Mouse (Mus musculus): ENCODE results near the gene Eif2s2.
A peak's percentile ranks its signal among the peaks of the same experiment; 100 is the strongest.
"Not testable (repeated sequence)": the region's sequence is repeated elsewhere in the genome, so short reads cannot be mapped to it uniquely, and the experiment has no call there.

Eif2s2 gene

DNA sequence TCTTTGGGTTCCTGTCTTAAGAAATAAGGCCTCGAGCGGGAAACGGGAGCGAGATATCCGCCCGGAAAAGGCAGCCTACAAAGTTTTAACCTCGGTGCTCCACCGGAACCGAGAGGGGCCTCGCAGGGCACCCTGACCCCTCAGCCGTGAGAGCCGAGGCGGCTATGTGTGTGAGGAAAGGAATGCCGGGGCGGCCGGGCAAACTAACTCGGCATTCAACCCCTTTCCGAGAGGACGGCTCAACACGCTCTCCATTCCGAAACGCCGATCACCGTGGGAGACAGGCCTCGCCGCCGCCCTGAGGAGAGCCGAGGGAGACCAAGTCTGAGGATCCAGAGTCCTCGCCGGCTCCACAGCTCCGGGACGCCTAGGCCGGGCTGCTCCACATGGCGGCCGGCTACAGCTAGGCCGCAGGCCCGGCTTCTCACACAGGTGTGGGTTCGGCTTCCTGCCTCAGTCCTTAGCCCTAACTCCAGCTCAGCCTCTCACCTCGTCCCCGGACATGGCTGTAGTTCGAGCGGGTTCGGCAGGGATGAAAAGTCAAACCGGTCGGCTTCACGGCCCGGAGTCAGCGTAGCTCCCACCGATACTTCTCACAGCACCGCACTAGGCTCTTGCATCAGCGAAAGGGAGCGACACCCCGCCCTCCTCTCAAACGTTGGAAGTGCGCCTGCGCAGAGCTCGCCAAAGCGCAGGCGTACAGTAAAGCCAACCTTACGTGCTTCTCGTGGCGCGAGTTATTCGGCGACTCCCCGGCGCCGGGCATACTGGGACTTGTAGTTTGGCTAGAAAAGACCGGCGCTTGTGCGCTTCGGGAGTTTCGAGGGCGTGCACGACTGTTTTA is at the start of gene Eif2s2:
Gene Eif2s2 (minus strand): TSS at position 735 of the 844 bp plus-strand sequence.
- peak; percentile 86 for DNase-seq (ENCODE audit: low spot score)

- DNase-seq (ENCODE audit: low spot score) = no peak
Measured at GRCm38 (mm10) chr2:154941952-154942351, 49.2 kb upstream of the Eif2s2 start.

DNA sequence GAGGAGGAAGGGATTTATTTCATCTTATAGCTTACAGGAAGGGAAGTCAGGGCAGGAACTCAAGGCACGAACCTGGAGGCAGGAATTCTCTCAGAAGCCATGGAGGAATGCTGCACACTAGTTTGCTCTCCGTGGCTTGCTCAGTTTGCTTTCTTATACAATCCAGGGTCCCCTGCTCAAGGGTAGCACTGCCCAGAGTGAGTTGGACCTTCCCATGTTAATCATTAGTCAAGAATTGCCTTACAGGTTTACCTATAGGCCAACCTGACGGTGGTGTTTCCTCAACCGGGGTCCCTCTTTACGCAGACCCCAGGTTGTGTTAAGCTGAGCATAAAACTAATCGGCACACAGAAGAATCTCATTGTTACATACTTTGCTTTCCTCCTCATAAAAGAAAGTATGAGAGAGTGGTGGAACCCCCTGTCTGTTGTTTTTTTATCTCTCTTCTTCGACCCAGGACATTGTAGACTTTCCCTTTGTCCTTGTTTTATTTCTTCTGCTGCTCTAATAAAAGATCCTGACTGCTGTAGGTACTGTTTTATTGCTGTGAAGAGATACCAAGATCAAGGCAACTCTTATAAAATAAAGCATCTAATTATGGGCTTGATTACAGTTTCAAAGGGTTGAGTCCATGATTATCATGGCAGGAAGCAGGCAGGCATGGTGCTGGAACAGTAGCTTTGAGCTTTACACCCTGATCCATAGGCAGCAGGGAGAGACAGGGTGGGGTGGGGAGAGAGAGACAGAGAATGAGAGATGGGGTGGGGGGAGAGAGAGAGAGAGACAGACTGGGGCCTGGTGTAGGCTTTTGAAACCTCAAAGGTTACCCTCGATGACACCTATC is 45.0 kb upstream of the Eif2s2 start:
- no peak for DNase-seq (ENCODE audit: low spot score)

DNA sequence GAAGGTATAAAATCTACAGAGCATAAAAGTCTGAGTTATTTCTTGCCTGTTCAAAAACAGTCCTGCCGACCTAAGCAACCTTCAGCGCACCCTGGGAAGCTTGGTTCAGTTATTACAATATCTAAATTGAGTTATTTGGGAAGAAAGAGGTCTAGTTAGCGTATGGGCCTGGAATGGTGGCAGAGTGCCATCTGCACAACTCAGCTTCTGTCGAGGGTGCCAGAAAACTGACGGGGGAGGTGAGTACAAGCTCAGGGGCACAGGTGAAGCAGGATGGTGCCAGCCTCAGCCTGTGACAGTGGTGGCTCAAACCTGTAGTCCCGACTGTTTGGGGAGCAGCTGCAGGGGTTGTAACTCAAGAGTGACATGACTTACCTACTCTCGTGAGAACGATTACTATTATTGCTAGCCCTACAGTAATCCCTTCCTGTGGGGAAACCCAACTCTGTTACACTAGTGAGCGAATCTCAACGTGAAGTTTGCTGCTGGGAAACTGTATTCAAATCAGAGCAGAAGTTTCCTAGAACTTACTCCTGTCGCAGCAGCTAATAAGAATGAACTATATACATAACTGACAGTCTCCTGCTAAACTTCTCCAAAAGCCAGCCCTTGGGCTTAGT is 43.9 kb upstream of the Eif2s2 start:
- no peak for DNase-seq (ENCODE audit: low spot score)

GRCm38 (mm10) chr2:154936106-154936505 is 43.4 kb upstream of the Eif2s2 start:
- DNase-seq (ENCODE audit: low spot score) = no peak

DNA sequence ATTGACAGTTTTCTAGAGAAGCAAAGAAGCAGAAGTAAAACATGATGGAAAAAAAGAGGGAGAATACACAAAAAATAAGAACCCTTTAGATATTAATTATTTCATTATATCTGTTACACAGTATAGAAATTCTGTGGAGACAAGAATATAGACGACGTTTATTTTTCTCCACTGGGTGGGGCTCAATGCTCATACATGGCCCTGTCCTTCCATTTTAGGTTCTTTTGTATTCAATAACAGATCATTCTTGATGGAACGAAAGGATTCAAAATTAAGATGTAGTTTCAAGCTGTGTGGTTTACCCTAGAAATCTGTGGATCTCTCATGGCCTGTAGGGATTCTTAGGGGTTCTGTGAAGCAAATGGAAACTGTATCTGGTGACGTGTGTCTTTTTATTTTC is 41.1 kb upstream of the Eif2s2 start:
- no peak for DNase-seq (ENCODE audit: low spot score)

GRCm38 (mm10) chr2:154928298-154928697 is 35.6 kb upstream of the Eif2s2 start:
- no peak for DNase-seq (ENCODE audit: low spot score)

- DNase-seq (ENCODE audit: low spot score) = no peak
Measured at GRCm38 (mm10) chr2:154926843-154927242, 34.1 kb upstream of the Eif2s2 start.

GRCm38 (mm10) chr2:154925411-154926031 is 32.8 kb upstream of the Eif2s2 start:
- DNase-seq (ENCODE audit: low spot score) = no peak

GRCm38 (mm10) chr2:154922134-154922533 is 29.4 kb upstream of the Eif2s2 start:
- not testable (repeated sequence) for DNase-seq (ENCODE audit: low spot score)

- DNase-seq (ENCODE audit: low spot score) = no peak
Measured at GRCm38 (mm10) chr2:154920896-154921295, 28.2 kb upstream of the Eif2s2 start.

- DNase-seq (ENCODE audit: low spot score) = no peak
Measured at GRCm38 (mm10) chr2:154917866-154918641, 25.3 kb upstream of the Eif2s2 start.

DNA sequence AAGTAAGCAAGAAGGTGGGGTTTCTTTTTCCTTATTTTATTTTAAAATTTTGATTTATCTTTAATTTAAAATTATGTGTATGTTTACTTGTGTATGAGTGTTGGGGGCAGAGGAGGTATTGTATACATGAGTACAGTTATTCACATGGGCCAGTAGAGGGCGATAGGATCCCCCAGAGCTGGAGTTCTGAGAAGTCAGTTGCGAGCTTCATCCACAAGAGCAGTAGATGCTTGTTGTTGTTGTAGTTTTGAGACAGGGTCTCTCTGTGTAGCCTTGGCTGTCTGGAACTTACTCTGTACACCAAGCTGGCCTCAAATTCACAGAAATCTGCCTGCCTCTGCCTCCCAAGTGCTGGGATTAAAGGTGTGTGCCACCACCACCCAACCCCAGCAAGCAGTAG is 23.8 kb upstream of the Eif2s2 start:
- no peak for DNase-seq (ENCODE audit: low spot score)

DNA sequence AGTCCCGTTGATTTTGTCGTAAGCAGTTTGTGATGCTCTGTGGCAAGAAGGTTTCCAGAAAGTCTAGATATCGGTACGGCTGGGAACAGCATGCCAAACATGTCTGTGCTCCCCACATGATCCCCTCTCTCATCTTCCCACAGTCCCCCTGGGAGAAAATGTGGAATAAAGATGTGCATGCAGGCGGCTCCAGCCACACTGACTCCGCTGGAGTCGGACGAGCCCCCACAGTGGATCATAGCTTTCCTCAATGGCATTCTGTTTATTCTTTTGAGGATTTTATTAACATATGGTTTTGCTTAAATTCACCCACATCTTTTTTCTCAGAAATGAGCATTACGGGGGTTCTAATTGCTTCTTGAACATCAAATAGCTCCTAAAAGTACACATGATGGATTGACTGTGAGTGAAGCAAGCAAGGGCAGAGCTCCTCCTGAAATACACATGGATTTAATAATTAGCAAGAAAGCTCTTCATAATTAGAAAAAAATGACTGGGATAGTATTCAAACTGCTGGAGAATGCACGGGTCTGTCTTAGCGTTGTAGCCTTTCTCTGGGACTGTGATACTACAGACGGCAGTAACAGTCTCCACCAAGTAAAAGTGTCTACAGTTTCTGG is 23.3 kb upstream of the Eif2s2 start:
- DNase-seq (ENCODE audit: low spot score) = no peak

DNA sequence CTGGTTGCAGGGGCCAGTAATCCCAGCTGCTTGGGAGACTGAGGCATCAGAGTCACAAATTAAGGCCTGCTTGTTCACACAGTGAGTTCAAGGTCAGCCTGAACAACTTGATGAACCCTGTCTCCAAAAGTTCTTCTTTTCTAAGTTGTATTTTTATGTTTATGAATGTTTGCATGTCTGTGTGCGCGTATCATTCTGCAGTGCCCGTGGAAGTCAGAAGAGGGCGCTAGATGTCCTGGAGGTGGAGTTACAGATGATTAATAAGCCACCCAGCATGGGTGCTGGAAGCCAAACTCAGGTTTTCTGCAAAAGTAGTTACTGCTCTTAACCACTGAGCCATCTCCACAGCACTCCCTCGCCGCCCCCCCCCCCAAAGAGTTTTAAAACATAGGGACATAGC is 17.1 kb upstream of the Eif2s2 start:
- DNase-seq (ENCODE audit: low spot score) = no peak

- DNase-seq (ENCODE audit: low spot score) = not testable (repeated sequence)
Measured at GRCm38 (mm10) chr2:154908223-154908622, 15.5 kb upstream of the Eif2s2 start.

DNA sequence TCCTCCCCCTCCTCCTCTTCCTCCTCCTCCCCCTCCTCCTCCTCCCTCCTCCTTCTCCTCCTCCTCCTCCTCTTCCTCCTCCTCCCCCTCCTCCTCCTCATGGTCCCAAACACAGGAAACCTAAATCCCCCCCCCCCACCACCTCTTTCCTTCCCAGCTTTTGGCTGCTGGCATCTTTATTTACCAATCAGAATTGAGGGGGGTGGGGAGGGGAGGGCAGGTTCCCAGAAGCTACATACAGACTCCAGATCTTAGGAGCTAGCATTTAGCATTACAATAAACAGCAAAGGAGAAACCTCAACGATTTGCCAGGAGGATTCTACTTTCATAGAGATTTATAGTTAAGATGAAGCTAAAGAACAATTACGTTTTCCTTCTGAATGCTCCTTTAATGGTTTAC is 13.1 kb upstream of the Eif2s2 start:
- no peak for DNase-seq (ENCODE audit: low spot score)

DNA sequence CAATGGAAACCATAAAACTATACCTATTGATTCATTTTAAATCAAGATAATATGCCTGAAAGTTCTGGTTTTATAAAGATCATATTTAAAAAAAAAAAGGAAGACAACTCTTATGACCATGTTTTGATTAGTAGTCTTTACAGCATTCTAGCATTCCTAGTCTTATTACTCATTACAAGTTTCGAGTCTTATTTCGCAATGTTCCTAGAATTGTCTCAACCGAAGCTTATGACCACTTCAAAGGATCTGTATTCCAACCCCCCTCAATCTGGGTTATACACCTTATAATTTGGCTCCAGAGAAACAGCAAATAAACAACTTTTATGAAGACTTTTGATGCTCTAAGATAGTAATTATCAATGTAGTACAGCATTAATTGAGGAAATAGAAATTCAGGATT is 9.4 kb upstream of the Eif2s2 start:
- no peak for DNase-seq (ENCODE audit: low spot score)

DNA sequence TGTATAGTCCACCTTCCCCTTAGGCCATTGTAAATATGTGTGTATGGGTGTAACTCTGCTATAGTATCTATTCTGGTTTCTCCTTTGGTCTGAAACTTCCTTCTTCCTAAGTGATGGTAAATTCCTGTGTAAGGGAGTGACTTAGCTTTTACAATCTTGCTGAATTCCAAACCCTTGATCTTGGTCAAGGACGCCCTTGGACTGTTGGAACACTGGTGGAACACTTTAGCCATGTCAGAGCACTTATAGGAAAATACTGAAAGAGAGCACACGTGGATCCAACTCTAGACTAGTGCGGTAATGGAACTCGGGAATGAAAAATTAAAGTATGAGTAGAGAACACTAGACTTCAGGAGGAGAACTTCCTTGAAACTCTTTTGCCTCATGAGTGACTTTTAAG is 6.7 kb upstream of the Eif2s2 start:
- DNase-seq (ENCODE audit: low spot score) = not testable (repeated sequence)

GRCm38 (mm10) chr2:154899004-154899403 is 6.3 kb upstream of the Eif2s2 start:
- DNase-seq (ENCODE audit: low spot score) = not testable (repeated sequence)

- no peak for DNase-seq (ENCODE audit: low spot score)
Measured at GRCm38 (mm10) chr2:154893548-154893947, 813 bp upstream of the Eif2s2 start.

Measured in ovary, postnatal 10 days (tissue).